Mouse (Mus musculus): ENCODE results near the gene Ssx2ip.

Gene Ssx2ip

DNA sequence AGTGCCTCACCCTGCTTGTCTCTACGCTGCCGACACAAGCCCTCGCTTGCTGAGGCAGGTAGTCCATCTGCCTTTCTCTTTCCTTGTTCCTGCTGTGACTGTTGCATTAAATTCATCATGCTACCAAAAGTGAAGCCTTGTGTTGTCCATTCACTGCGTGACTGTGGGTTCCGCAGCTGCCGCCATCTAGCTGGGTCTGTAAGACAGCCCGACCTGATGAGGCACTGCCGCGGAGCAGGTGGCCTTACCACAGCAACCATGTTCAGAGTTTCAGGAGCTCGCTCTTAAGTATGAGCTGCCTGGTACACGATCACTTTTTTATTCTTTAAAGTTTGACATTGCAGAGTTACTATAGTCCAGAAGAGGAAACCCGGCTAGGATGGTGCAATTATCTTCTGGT, 35.6 kb downstream of the Ssx2ip start:
- no peak for DNase-seq

- DNase-seq = no peak
These were observed 36.0 kb downstream of the Ssx2ip start for GRCm38 (mm10) chr3:146440422-146440821.

- DNase-seq = no peak
These were observed 38.0 kb downstream of the Ssx2ip start for GRCm38 (mm10) chr3:146442484-146442883.

DNA sequence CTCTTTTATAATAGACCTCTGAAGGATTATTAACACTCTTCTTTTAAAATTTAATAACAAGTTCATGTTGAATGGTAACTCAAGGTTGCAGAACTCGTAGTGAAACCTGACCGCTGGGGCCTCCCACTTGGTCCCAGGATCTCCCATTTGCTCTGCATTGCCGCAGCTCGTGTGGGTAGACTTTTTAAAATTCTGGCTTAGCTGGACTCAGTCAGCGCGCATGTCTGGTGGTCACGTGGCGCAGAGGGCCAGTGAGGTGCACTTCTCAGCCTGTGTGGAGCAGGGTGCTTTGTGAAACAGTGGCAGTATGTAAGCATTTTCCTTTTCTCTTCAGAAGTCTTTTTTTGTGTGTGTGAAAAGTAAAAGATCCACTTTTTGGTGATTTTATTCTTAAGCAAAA, 38.5 kb downstream of the Ssx2ip start:
- DNase-seq = no peak

DNA sequence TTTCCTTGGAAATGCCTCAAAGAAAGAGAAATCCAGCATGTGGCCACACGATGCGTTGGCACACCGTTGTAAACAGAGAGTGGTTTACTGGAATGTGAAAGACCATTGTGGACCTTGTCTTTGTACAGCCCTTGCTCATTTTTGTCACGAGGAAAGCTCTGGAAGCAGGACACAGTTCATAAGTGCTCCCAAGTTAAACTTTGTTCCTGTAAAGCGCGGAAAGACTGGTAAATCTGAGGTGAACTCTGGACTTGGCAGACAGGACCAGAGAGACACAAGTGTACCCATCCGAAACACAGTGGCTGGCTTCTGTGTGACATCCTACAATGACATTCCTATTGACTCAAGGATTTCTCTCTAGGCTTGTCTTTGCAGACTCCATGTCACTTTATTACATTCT, 38.9 kb downstream of the Ssx2ip start:
- DNase-seq = no peak

DNA sequence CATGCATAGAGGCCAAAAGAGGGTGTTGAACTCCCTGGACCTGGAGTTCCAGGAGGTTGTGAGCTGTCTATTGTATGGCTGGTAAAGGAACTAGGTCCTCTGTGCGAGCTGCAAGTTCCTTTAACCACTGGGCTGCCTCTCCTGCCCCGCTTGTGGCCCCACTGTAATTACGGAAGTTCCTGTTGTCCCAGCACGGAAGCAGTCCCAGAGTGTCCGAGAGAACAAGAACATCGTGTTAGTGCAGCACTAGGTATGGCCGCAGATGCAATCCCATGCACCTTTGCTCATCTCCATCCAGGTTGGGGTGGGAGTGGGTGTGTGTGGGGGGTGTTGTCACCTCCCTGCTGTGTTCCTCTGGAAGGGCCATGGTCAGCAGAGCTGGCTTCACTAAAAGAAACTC, 40.4 kb downstream of the Ssx2ip start:
- DNase-seq = no peak

DNA sequence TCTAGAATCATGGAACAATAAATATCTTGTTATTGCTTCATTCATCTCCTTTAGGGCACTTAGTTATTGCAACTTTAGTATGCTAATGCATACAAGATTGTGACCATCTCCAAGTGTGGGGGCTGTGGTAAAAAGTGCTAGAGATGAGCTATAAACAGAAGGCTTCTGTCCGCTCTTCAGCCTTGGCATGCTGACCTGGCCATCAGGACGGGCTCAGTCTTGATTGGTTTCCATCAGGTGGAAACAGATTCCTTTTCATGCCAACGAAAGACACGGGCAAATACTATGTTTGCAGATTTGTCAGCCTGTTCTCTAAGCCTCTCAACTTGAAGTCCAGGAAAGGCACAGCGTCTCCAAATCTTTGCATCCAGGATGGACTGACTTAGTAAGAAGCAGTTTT, 42.7 kb downstream of the Ssx2ip start:
- no peak for DNase-seq

DNA sequence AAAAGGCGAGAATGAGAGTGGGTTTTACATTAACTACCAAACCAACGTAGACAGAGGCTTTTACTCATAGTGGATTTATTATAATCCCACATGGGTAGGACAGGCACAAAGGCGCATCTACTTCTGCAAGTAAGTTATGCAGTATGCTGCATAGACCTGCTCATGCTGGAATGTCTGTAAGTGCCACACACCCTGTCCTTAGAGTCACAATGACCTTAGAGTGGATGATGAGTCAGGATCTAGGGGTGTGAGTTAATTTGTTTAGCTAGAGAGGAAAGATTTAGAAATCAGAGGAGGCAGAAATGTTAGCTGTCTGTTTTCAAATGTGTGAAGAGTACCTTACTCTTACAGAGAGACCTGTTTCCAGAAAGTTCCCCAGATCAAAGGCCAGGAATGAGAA, 43.2 kb downstream of the Ssx2ip start:
- no peak for DNase-seq

DNA sequence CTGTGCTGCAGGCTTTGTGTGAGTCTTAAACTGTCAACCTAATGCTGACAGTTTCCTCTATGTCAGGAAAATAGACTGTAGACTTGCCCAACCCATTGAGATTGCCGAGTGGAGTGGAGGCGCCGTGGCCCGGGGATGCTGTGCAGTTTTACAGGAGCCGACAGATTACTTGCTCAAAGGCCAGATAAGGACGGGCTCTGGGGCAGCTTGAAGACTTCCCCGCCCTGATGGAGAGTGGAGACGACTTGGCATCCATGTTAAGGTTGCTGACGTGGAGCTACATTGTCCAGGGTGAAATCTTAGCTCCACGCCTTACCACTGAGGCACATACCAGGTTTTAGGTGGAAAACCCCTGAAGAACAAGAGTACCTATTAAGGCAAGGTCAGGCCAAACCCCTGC, 43.9 kb downstream of the Ssx2ip start:
- no peak for DNase-seq

DNA sequence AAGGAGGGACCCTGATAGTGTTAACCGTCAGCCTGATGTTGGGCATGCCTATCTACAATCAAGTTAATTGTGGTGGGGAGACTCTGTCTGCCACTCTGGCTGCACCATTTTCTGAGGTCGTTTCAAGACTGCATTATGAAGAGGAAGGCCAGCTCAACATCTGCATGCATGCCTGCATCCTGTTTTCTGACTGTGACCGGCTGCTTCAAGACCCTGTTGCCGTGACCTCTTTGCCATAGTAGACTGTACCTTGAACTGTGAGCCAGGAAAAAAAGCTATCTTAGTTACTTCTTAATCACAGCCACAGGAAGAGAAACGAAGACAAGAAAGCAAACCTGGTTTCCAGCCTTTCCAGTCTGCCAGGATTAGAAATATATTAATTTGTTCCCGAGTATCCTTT, 44.5 kb downstream of the Ssx2ip start:
- DNase-seq = no peak

DNA sequence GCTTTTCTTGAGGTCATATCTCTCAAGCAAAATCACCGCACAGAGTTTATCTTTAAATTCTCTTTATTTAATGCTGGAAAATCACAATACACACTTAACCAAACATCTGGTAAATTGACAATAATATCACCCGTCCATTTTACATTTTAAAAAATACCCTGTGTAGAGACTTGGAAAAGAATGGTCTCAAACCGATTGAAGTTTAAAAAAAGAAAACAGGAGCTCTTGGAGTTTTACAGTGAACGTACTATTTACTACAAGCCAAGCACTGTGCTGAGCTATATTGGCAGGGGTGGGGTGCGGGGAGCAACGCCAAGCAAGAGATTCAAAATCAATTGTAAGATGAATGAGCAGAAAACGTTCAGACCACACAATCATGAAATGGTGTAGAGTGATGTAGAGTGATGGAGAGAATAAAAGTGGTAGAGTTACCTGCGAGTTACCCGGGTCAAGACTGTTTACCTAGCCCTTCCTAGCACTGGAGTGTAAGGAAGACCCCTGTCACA, 45.4 kb downstream of the Ssx2ip start, which contains the start of gene Ctbs:
TSS of gene Ctbs (plus strand) at position 51 of the 506 bp plus-strand sequence.
- no peak for DNase-seq

DNA sequence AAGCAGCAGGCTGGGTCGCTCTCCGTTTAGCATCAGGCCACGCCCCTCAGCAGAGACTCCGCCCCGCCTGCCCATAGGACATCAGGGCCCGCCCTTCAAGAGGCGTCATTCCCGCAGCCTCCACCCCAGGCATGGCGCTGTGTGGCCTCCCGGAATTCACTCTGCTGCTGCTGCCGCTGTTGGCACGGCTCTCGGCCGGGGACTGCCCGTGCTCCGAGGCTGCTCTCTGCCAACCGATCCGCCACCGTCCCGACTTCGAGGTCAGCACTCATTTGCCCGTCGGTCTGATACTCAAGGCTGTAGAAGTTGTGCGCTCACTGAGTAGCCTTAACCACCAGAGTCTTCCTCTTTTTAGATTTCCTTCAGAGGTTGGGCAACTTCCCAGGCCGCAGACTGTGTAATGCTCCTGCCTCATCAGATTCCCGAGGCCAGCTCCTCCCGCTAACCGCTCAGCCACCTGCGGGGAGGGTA, 46.0 kb downstream of the Ssx2ip start:
- DNase-seq = peak; percentile 82 to 92

DNA sequence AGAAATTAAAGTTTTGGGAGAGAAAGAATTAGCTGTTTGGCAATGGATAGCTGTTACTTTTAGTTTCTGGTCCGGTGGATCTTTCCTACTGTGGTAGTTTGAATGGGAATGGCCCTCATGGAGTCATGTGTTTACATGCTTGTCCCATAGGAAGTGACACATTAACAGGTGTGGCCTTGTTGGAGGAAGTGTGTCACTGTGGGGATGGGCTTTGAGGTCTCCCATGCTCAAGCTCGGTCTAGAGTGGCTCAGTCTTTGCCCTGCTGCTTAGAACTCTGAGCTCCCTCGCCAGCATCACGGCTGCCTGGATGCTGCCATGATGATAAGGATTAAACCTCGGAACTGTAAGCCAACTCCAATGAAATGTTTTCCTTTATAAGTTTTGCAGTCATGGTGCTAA, 46.9 kb downstream of the Ssx2ip start:
- DNase-seq = no peak

- DNase-seq = no peak
These were observed 58.5 kb downstream of the Ssx2ip start for GRCm38 (mm10) chr3:146462939-146463338.

DNA sequence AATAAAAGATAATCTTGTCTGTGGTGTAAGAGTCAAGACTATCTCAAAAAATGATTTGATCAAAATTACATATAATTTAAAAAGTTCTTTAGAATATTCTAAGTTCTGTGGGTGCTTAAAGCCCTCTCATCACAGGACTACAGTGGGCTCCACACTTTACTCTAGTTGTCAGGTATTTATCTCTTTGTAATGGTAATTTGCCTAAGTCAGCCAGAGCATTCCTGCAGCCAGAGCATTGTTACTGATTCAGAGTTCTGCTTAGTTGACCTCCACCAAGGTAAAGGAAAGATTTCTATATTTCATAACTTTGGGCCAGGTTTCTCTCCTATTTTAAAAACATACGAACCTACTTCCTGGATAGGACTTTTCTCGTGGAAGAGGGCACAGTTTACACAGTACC, 64.8 kb downstream of the Ssx2ip start:
- DNase-seq = no peak

GRCm38 (mm10) chr3:146472657-146473056, 68.2 kb downstream of the Ssx2ip start:
- no peak for DNase-seq

DNA sequence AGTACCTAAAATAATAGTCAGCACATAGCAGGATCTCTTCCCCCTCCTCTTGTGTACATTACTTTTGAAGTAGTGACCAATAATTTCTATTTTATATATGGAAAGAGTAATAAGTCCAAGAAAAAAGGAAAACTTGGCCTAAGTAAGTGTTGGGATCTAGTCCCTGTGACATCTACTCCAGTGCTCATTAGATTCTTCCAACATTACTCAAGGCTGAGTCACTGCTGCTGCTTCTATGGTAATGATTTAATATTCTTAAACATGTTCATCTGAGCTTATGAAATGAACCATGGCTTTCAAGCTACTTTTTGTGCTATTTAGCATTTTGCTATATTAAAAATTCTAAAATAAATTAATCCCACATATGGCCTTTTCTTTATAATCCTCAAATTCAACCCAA, 69.3 kb downstream of the Ssx2ip start:
- no peak for DNase-seq

DNA sequence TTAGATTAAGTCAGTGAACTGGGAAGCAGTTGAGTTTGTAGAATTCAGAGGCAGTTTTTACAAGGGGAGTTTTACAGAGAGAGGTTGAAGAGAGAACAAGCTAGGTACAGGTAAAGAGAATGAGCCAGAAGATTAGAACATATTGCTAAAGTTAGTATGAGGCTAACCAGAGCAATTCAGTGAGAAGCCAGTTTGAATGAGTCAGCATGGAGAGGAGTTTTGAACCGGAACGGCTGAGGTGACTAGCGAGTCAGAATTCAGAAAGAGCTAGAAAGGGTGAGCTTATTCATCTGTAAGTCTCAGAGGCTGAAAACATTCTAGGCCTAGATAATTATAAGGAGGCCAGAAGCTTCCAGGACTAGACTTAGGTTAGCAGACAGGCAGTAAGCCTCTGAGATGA, 70.0 kb downstream of the Ssx2ip start:
- no peak for DNase-seq

GRCm38 (mm10) chr3:146482044-146482443, 77.6 kb downstream of the Ssx2ip start:
- DNase-seq = no peak

DNA sequence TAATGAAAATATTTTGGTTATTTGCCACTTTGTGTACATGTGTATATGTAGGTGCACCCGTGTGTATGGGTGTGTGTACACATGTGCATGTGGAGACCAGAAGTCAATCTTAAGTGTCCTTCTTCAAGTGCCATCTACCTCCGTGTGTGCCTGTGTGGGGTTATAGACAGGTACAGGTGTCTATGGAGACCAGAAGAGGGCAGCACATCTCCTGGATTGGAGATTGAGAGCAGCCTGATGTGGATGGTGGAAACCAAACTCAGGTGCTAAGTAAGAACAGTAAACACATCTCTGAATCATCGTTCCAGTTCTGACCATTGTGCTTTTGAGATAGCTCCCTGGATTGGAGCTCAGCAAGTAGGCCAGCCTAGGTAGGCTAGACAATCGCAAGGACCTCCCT, 82.0 kb downstream of the Ssx2ip start:
- DNase-seq = no peak
